Mouse (Mus musculus): ENCODE data around the gene Ttn.
A peak's percentile ranks its signal among the peaks of the same experiment; 100 is the strongest.
"Not testable (repeated sequence)": the region's sequence is repeated elsewhere in the genome, so short reads cannot be mapped to it uniquely, and the experiment has no call there.

Gene Ttn

GRCm38 (mm10) chr2:76982391-76983145 lies at the start of gene Ttn:
Ttn (minus strand) TSS chr2:76982547.
- DNase-seq (ENCODE audit: extremely low spot score, low spot score): no peak

- no peak for DNase-seq (ENCODE audit: extremely low spot score, low spot score)
These were observed 38.3 kb upstream of the Ttn start for GRCm38 (mm10) chr2:77020649-77021048.

GRCm38 (mm10) chr2:77017735-77018134 lies 35.4 kb upstream of the Ttn start:
- no peak for DNase-seq (ENCODE audit: extremely low spot score, low spot score)

- not testable (repeated sequence) for DNase-seq (ENCODE audit: extremely low spot score, low spot score)
These were observed 31.1 kb upstream of the Ttn start for GRCm38 (mm10) chr2:77013449-77013848.

- DNase-seq (ENCODE audit: extremely low spot score, low spot score): no peak
These were observed 29.6 kb upstream of the Ttn start for GRCm38 (mm10) chr2:77011981-77012380.

- no peak for DNase-seq (ENCODE audit: extremely low spot score, low spot score)
These were observed 24.7 kb upstream of the Ttn start for GRCm38 (mm10) chr2:77007015-77007414.

- DNase-seq (ENCODE audit: extremely low spot score, low spot score): no peak
These were observed 20.8 kb upstream of the Ttn start for GRCm38 (mm10) chr2:77003148-77003547.

- no peak for DNase-seq (ENCODE audit: extremely low spot score, low spot score)
These were observed 16.0 kb upstream of the Ttn start for GRCm38 (mm10) chr2:76998351-76998750.

- no peak for DNase-seq (ENCODE audit: extremely low spot score, low spot score)
These were observed 10.3 kb upstream of the Ttn start for GRCm38 (mm10) chr2:76992493-76993201.

- no peak for DNase-seq (ENCODE audit: extremely low spot score, low spot score)
These were observed 5.0 kb upstream of the Ttn start for GRCm38 (mm10) chr2:76987317-76987716.

GRCm38 (mm10) chr2:76984384-76984783 lies 2.0 kb upstream of the Ttn start:
- no peak for DNase-seq (ENCODE audit: extremely low spot score, low spot score)

GRCm38 (mm10) chr2:76983601-76984000 lies 1.3 kb upstream of the Ttn start:
- DNase-seq (ENCODE audit: extremely low spot score, low spot score): no peak

- DNase-seq (ENCODE audit: extremely low spot score, low spot score): no peak
These were observed 630 bp downstream of the Ttn start for GRCm38 (mm10) chr2:76981717-76982116.

GRCm38 (mm10) chr2:76980146-76980545 lies 2.2 kb downstream of the Ttn start:
- no peak for DNase-seq (ENCODE audit: extremely low spot score, low spot score)

- DNase-seq (ENCODE audit: extremely low spot score, low spot score): no peak
These were observed 4.7 kb downstream of the Ttn start for GRCm38 (mm10) chr2:76977650-76978049.

GRCm38 (mm10) chr2:76972051-76972450 lies 10.3 kb downstream of the Ttn start:
- DNase-seq (ENCODE audit: extremely low spot score, low spot score): no peak

- DNase-seq (ENCODE audit: extremely low spot score, low spot score): no peak
These were observed 11.3 kb downstream of the Ttn start for GRCm38 (mm10) chr2:76971069-76971468.

GRCm38 (mm10) chr2:76970669-76971068 lies 11.7 kb downstream of the Ttn start:
- DNase-seq (ENCODE audit: extremely low spot score, low spot score): no peak

GRCm38 (mm10) chr2:76970204-76970603 lies 12.1 kb downstream of the Ttn start:
- no peak for DNase-seq (ENCODE audit: extremely low spot score, low spot score)

- no peak for DNase-seq (ENCODE audit: extremely low spot score, low spot score)
These were observed 12.7 kb downstream of the Ttn start for GRCm38 (mm10) chr2:76969637-76970036.

- peak; percentile 68 for DNase-seq (ENCODE audit: extremely low spot score, low spot score)
These were observed 13.4 kb downstream of the Ttn start for GRCm38 (mm10) chr2:76968919-76969318.

GRCm38 (mm10) chr2:76966582-76966981 lies 15.8 kb downstream of the Ttn start:
- DNase-seq (ENCODE audit: extremely low spot score, low spot score): no peak

- no peak for DNase-seq (ENCODE audit: extremely low spot score, low spot score)
These were observed 16.3 kb downstream of the Ttn start for GRCm38 (mm10) chr2:76966013-76966412.

Measured in neural tube, embryonic 10.5 days (tissue).